Mouse (Mus musculus): ENCODE measurements around the gene Abcf1. TPM values are rescaled to one million over a fixed set of nuclear protein-coding genes. Genes with fewer than 3 reads are reported as not detected.

The Abcf1 gene
- polyA plus RNA-seq, 1 experiment from 2014 or later = 105 TPM

DNA sequence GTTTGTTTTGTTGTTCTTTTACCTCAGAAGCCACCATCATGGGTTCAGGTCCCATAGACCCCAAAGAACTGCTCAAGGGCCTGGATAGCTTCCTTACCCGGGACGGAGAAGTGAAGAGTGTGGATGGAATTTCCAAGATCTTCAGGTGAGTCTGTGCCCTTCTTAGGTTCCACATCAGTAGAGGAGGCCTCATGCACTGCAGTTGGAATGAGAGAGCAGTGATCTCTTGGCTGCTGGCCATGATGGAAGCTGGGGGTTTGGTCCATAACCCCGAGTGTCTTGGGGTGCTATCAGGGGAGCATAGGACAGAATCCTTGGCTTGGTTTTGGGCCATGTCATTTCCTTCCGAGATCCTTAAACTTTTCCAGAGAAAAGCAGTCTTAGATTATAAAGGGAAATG, 46.3 kb downstream of the Abcf1 start:
- H3K36me3 ChIP-seq = peaks cover 69% of the 10 kb centered on the region
- no peak overlapping the region for H3K4me3 ChIP-seq
- H3K27me3 ChIP-seq (ENCODE audit: insufficient read depth, poor library complexity, severe bottlenecking) = no peaks in the 10 kb centered on the region
- no peaks in the 10 kb centered on the region for H3K9me3 ChIP-seq
- H3K27ac ChIP-seq = no peak overlapping the region
- WGBS = 94% methylated on average over 4 of the region's 4 CpGs
- no peak for DNase-seq (ENCODE audit: low spot score)
- peaks cover 28% of the 10 kb centered on the region for H3K4me1 ChIP-seq (replicated peaks)

DNA sequence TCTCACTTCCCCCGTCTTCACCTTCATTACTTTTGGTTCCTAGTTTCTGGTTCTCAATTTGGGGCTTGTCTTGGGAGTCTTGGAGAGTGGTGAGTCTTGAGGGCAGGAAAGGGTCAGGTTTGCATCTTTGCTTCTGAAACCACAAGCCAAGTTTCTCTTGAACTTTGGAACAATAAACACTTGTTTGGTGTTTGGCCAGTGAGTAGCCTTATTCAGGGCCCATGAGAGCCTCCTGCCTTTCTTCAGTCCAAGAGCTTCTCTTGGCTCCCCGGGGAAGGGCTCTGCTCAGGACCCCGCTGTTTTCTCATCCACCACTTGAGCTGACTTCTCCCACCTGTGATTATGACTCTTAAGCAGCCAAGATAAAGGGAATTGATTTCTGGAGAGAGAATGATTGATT, 47.0 kb downstream of the Abcf1 start:
- H3K27me3 ChIP-seq (ENCODE audit: insufficient read depth, poor library complexity, severe bottlenecking) = no peaks in the 10 kb centered on the region
- no peak overlapping the region for H3K27ac ChIP-seq
- H3K4me3 ChIP-seq = no peak overlapping the region
- DNase-seq (ENCODE audit: low spot score) = no peak
- H3K9me3 ChIP-seq = no peaks in the 10 kb centered on the region
- peaks cover 28% of the 10 kb centered on the region for H3K4me1 ChIP-seq (replicated peaks)
- peaks cover 67% of the 10 kb centered on the region for H3K36me3 ChIP-seq
- WGBS = 92% methylated on average over 3 of the region's 3 CpGs

GRCm38 (mm10) chr17:35921710-35922109, 47.9 kb downstream of the Abcf1 start:
- H3K27ac ChIP-seq = peak overlapping the region; percentile 40; the same call in 1 of the 2 replicates
- no peaks in the 10 kb centered on the region for H3K9me3 ChIP-seq
- H3K4me1 ChIP-seq (replicated peaks) = peaks cover 28% of the 10 kb centered on the region
- no peak overlapping the region for H3K4me3 ChIP-seq
- 91% methylated on average over 4 of the region's 4 CpGs for WGBS
- H3K27me3 ChIP-seq (ENCODE audit: insufficient read depth, poor library complexity, severe bottlenecking) = no peaks in the 10 kb centered on the region
- DNase-seq (ENCODE audit: low spot score) = no peak
- peaks cover 65% of the 10 kb centered on the region for H3K36me3 ChIP-seq

DNA sequence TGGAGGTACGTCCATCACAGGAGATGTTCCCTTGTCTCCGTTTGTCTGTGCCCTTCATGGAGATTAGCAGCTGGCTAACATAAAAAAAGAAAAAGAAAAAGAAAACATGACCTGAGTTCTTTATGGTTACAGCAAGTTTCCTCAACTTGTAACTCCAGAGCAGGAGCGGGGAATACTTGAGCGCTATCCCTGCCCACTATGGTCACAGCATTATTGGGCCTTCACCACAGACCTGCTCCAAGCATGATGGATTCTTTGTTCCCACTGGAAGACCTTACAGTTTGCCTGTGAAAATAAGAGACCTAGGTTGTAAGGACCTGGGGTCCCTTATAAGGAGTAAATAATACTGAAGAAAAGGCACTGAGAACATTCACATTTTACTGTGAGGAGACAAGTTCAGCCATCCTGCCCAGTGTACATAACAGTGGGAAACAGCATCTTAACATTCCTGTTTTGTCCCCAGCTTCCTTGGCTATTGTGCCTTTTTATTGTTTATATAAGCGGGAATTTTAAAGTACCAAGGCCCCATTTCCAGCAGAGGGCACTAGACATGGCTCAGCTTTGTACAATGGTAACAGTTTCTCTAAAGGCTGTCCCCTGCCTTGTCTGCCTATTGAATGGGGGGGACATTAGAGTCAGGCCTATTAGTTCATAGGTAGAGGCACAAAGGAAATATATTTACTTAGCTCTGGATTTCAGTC, 48.5 kb downstream of the Abcf1 start:
- Histone ChIP-seq H3K4me3 (no peak overlapping the region), H3K36me3 (peaks cover 58% of the 10 kb centered on the region)

DNA sequence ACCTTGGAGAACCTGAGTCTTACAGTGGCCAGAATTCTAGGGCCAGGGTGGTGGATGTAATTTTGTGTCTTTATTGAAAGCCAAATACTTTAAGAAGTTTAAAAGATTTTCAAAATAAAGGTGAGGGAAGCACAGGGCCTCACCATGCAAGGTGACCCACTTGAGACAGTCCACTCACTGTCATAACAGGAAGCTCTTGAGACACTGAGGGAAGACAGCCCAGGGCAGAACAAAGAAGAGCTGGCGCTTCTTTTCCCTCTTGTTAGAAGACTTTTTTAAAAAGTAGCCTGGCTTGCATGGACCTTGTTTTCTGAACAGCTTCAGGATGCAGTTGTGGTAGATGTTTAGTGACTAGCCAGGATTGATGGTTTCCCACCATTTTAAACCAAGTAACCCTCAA, 49.2 kb downstream of the Abcf1 start:
- H3K27ac ChIP-seq = peak overlapping the region; percentile 99
- no peak for DNase-seq (ENCODE audit: low spot score)
- peak overlapping the region; percentile 85 for H3K4me3 ChIP-seq
- peaks cover 31% of the 10 kb centered on the region for H3K4me1 ChIP-seq (replicated peaks)
- H3K27me3 ChIP-seq (ENCODE audit: insufficient read depth, poor library complexity, severe bottlenecking) = no peaks in the 10 kb centered on the region
- 91% methylated on average over 1 of the region's 1 CpGs for WGBS
- no peaks in the 10 kb centered on the region for H3K9me3 ChIP-seq
- H3K36me3 ChIP-seq = peaks cover 51% of the 10 kb centered on the region

More for the DNA sequence above, 48.5 kb downstream of the Abcf1 start:
- peak; percentile 40 for DNase-seq (ENCODE audit: low spot score)
- 77% methylated on average over 5 of the region's 5 CpGs for WGBS
- Histone ChIP-seq H3K27me3 (ENCODE audit: insufficient read depth, poor library complexity, severe bottlenecking) (no peaks in the 10 kb centered on the region), H3K27ac (peak overlapping the region; percentile 99), H3K9me3 (no peaks in the 10 kb centered on the region), H3K4me1 (replicated peaks) (peaks cover 28% of the 10 kb centered on the region)

DNA sequence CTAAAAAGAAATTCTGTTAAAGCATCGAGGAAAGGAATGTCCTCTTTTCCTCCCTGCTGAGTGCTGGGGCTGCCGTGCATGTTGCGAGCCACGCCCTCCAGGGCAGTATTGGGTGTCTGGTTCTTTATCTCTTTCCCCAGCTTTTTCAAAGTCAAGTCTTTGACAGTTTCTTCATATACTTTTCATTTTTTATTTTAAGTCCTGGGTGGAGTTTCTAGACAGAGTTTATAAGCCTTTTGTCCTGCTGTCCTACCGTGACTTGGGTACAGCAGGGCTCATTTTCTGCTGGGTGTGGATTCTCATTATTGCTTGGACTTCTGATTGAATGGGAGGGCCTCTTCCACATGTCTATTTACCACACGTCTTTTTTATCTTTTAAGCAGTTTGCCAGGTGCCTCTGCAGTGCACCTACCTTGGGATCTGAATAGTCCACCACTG, 49.7 kb downstream of the Abcf1 start:
- Histone ChIP-seq H3K4me3 (peak overlapping the region; percentile 85), H3K9me3 (no peaks in the 10 kb centered on the region), H3K4me1 (replicated peaks) (peaks cover 35% of the 10 kb centered on the region), H3K27me3 (ENCODE audit: insufficient read depth, poor library complexity, severe bottlenecking) (no peaks in the 10 kb centered on the region), H3K36me3 (peaks cover 46% of the 10 kb centered on the region), H3K27ac (peak overlapping the region; percentile 99)
- no peak for DNase-seq (ENCODE audit: low spot score)
- WGBS = 66% methylated on average over 6 of the region's 6 CpGs

- H3K27ac ChIP-seq = peak overlapping the region; percentile 99
- WGBS = 22% methylated on average over 7 of the region's 7 CpGs
- H3K4me1 ChIP-seq (replicated peaks) = peaks cover 35% of the 10 kb centered on the region
These were observed 50.4 kb downstream of the Abcf1 start for GRCm38 (mm10) chr17:35919060-35919715.

DNA sequence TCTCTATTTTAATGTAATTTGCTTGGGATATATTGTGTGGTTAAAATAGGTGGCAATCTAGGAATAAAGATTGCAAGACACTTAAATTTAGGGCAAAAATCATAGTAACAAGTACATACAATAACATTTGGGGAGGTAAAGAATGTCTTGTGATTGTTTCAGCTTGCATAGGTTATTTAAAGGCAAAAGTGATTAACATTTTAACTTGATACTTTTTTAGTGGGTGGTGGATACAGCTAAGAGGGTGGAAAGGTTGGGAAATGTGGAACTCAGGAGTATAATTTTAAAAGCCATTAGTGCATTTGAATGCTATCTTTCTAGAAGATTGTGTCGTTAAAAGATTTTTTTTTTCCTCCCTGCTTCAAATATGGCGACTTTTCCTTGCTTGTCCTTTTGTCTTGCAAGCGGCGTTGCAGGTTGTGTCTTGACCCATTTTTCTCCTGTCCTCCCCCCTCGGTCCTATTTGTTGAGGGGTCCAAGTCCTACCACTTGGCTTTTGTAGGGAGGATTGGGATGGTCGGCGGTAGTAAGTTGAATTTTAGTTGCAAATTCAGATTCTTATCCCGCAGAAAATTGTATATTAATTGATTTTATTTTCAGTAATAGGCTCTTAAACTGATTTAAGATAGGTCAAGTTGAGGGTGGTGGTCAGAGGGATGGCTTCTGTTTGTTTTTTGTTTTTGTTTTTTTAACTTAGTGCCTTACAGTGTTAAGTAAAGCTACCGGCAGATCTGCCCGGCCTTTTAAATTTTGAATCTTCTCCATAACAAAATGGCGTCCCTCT, 51.1 kb downstream of the Abcf1 start:
- H3K9me3 ChIP-seq = no peaks in the 10 kb centered on the region
- H3K27me3 ChIP-seq (ENCODE audit: insufficient read depth, poor library complexity, severe bottlenecking) = no peaks in the 10 kb centered on the region
- peak overlapping the region; percentile 85 for H3K4me3 ChIP-seq
- peak; percentile 57 for DNase-seq (ENCODE audit: low spot score)
- peak overlapping the region; percentile 99 for H3K27ac ChIP-seq
- H3K36me3 ChIP-seq = peaks cover 44% of the 10 kb centered on the region
- WGBS = under 1% methylated on average over 11 of the region's 11 CpGs
- peaks cover 35% of the 10 kb centered on the region for H3K4me1 ChIP-seq (replicated peaks)

More at GRCm38 (mm10) chr17:35919060-35919715, 50.4 kb downstream of the Abcf1 start:
- Histone ChIP-seq H3K4me3 (peak overlapping the region; percentile 85), H3K27me3 (ENCODE audit: insufficient read depth, poor library complexity, severe bottlenecking) (no peaks in the 10 kb centered on the region), H3K36me3 (peaks cover 45% of the 10 kb centered on the region), H3K9me3 (no peaks in the 10 kb centered on the region)
- peak; percentile 91 for DNase-seq (ENCODE audit: low spot score)

DNA sequence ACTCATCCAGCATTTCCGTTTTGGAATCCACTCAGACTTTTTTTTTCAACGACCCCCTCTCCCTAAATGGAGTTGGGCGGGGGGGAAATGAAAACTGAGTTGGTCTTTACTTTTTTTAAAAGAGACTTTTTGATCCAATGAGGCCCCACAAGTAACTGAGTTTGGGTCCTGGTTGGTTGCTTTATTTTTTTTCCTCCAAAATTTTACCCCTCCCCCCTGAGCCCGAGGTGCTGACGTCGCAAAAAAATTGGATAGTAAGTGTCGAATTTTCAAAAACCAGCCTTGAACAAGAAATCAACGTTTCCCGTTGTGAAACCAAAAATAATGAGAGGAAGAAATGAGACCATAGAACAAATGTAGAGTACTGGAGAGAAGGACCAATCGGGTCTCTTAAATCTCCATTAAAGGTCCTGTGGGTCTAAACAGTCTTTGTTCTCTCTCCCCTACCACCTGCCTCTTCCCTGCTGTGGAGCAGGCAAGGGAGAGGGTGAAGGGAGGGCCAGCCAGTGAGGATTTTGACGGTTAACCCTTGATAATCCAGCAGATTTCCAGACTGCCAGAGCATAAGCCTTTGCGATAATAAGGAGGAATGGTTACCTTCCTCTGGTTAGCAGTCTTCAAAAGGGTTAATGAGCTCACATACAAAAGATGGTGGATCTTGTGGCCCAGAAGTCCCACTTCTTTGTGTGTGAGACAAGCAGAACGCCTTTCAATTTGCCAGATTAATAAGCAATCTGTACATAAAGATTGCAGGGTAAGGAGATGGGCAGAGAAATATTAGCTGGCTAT, 51.9 kb downstream of the Abcf1 start:
- peak; percentile 69 for DNase-seq (ENCODE audit: low spot score)
- Histone ChIP-seq H3K27me3 (ENCODE audit: insufficient read depth, poor library complexity, severe bottlenecking) (no peaks in the 10 kb centered on the region), H3K9me3 (no peaks in the 10 kb centered on the region), H3K4me3 (peak overlapping the region; percentile 85), H3K36me3 (peaks cover 44% of the 10 kb centered on the region), H3K4me1 (replicated peaks) (peaks cover 35% of the 10 kb centered on the region), H3K27ac (peak overlapping the region; percentile 99)
- whole genome bisulfite sequencing = under 1% methylated on average over 13 of the region's 13 CpGs

DNA sequence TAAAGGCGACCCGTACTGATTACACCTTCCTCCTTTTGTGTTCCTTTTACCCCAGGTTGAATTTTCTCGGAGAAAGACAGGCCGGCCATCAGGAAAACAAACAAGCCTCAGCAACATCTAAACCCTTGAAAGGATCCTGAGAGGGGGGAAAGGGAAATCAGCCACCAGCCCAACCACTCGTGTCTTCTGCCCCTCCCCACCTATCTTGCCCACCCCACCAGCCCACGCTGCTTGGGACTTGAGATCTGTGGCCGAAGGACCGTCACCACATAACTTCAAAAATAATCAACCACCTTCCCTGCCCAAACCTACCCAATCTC, 52.5 kb downstream of the Abcf1 start:
- Histone ChIP-seq H3K27me3 (ENCODE audit: insufficient read depth, poor library complexity, severe bottlenecking) (no peaks in the 10 kb centered on the region), H3K4me3 (peak overlapping the region; percentile 85), H3K9me3 (no peaks in the 10 kb centered on the region), H3K36me3 (peaks cover 45% of the 10 kb centered on the region), H3K4me1 (replicated peaks) (peaks cover 35% of the 10 kb centered on the region), H3K27ac (peak overlapping the region; percentile 99)
- WGBS = under 1% methylated on average over 8 of the region's 8 CpGs
- DNase-seq (ENCODE audit: low spot score) = no peak

DNA sequence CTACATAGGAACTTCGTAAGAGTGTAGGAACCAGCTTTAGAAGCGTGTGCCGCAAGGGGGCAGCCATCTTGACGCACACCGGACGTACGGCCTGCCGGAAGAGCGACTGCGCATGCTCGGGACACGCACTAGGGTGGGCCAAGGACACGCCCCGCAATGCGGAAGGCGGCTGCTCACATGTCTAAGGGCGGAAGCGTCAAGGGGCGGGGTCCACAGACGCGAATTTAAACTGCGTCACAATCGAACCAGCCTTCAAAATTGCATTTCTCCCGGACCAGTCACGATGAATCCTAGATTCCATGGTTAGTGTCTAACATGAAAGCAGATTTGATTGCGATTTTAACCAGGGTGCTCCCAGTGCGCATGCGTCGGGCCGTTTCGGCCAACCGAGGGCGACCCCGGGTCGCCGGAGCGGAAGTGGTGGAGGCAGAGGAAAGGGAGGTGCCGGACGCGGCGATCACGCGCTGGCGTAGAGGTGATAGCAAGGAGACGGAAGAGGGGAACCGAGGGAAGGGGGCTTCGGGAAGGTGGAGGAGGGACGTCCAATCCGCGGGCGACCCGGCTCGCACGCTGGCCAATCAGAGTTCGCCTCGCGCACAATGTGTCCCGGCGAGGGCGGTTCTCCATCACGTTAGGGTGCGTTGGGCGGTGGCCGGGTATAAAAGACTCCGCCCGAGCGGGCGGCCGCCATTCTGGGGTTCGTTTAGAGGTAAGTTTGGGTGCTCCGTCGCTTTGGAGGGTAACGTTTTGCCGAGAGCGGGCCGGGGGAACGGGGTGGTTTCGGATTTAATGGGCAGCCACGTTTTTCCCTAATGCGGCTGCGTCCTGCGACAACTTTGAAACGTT, 53.0 kb downstream of the Abcf1 start, which contains the start of the genes Mrps18b and Ppp1r10:
Mrps18b (minus strand) TSS at position 93 of the 846 bp plus-strand sequence.
Ppp1r10 (plus strand) TSS at position 138 of the 846 bp plus-strand sequence.
- peaks cover 31% of the 10 kb centered on the region for H3K4me1 ChIP-seq (replicated peaks)
- H3K27ac ChIP-seq = peak within 1 kb of the TSS; percentile 99
- no peaks in the 10 kb centered on the region for H3K9me3 ChIP-seq
- no peaks in the 10 kb centered on the region for H3K27me3 ChIP-seq (ENCODE audit: insufficient read depth, poor library complexity, severe bottlenecking)
- peaks cover 51% of the 10 kb centered on the region for H3K36me3 ChIP-seq
- H3K4me3 ChIP-seq = peak within 1 kb of the TSS; percentile 85
- WGBS = under 1% methylated on average over 83 of the region's 83 CpGs
- DNase-seq (ENCODE audit: low spot score) = peak; percentile 99

Data from hindbrain, embryonic 10.5 days (tissue).